Mouse (Mus musculus) stomach, postnatal 0 days (tissue): Measurements from ENCODE around the gene Fbln1.

Source experiments
- CTCF ChIP-seq: IDR thresholded peaks from 2 replicates; pipeline ENCODE4 v1.5.1; 2016; ENCODE audit warnings: antibody characterized with exemption, low read depth, mild to moderate bottlenecking, moderate library complexity
- EP300 ChIP-seq: optimal IDR thresholded peaks from 2 replicates; pipeline ENCODE3; 2016; ENCODE audit warnings: antibody characterized with exemption

GRCm38 (mm10) chr15:85188167-85188778, 17.5 kb upstream of the Fbln1 start:
- no peak for TF ChIP-seq CTCF
- no peak for TF ChIP-seq EP300
